Mouse (Mus musculus): Measurements from ENCODE around the gene Rell1.

Rell1 gene

GRCm38 (mm10) chr5:63968443-63969415, at the start of gene Rell1:
Rell1 (minus strand) TSS chr5:63968897.
- DNase-seq = peak; percentile 99

- no peak for DNase-seq
These were observed 44.1 kb upstream of the Rell1 start for GRCm38 (mm10) chr5:64012596-64013366.

GRCm38 (mm10) chr5:64006548-64006947, 37.9 kb upstream of the Rell1 start:
- DNase-seq = peak; percentile 14

GRCm38 (mm10) chr5:64003302-64003701, 34.6 kb upstream of the Rell1 start:
- no peak for DNase-seq

GRCm38 (mm10) chr5:63993865-63994264, 25.2 kb upstream of the Rell1 start:
- no peak for DNase-seq

GRCm38 (mm10) chr5:63990675-63991074, 22.0 kb upstream of the Rell1 start:
- DNase-seq = no peak

- no peak for DNase-seq
These were observed 17.6 kb upstream of the Rell1 start for GRCm38 (mm10) chr5:63986337-63986736.

- peak; percentile 47 for DNase-seq
These were observed 13.6 kb upstream of the Rell1 start for GRCm38 (mm10) chr5:63982296-63982695.

- no peak for DNase-seq
These were observed 2.3 kb upstream of the Rell1 start for GRCm38 (mm10) chr5:63970991-63971390.

GRCm38 (mm10) chr5:63970281-63970732, 1.6 kb upstream of the Rell1 start:
- peak; percentile 45 for DNase-seq

GRCm38 (mm10) chr5:63969476-63970112, 897 bp upstream of the Rell1 start:
- peak; percentile 31 for DNase-seq

- peak; percentile 55 for DNase-seq
These were observed 1.0 kb downstream of the Rell1 start for GRCm38 (mm10) chr5:63967591-63968141.

- DNase-seq = peak; percentile 51
These were observed 2.3 kb downstream of the Rell1 start for GRCm38 (mm10) chr5:63966379-63966778.

- peak; percentile 39 for DNase-seq
These were observed 2.8 kb downstream of the Rell1 start for GRCm38 (mm10) chr5:63965946-63966345.

GRCm38 (mm10) chr5:63964576-63964975, 4.1 kb downstream of the Rell1 start:
- no peak for DNase-seq

- DNase-seq = no peak
These were observed 7.0 kb downstream of the Rell1 start for GRCm38 (mm10) chr5:63961726-63962125.

- DNase-seq = no peak
These were observed 8.1 kb downstream of the Rell1 start for GRCm38 (mm10) chr5:63960565-63960964.

- no peak for DNase-seq
These were observed 9.6 kb downstream of the Rell1 start for GRCm38 (mm10) chr5:63958963-63959708.

GRCm38 (mm10) chr5:63957607-63958006, 11.1 kb downstream of the Rell1 start:
- no peak for DNase-seq

- DNase-seq = no peak
These were observed 12.3 kb downstream of the Rell1 start for GRCm38 (mm10) chr5:63956411-63956810.

GRCm38 (mm10) chr5:63953401-63954032, 15.2 kb downstream of the Rell1 start:
- peak; percentile 21 for DNase-seq
